Mouse (Mus musculus) gastrocnemius, postnatal 4 days (tissue): ENCODE measurements around the gene Pm20d2. TPM values are rescaled to one million over a fixed set of nuclear protein-coding genes. Genes with fewer than 3 reads are reported as not detected.

Experiments
- DNase-seq, 2 experiments: peaks; one replicate each; pipeline ENCODE4 v3.0.0; 2021 to 2022; ENCODE audit warnings: low spot score in 2 of 2, mixed read lengths in 2 of 2
- total RNA-seq, 2 experiments: library from RNA; stranded (reverse); gene quantifications; 2 replicates each; pipeline ENCODE4 v1.2.3; 2021

Pm20d2 gene
- total RNA-seq, 2 experiments from 2014 or later, result 28.8 to 35.2 TPM

DNA sequence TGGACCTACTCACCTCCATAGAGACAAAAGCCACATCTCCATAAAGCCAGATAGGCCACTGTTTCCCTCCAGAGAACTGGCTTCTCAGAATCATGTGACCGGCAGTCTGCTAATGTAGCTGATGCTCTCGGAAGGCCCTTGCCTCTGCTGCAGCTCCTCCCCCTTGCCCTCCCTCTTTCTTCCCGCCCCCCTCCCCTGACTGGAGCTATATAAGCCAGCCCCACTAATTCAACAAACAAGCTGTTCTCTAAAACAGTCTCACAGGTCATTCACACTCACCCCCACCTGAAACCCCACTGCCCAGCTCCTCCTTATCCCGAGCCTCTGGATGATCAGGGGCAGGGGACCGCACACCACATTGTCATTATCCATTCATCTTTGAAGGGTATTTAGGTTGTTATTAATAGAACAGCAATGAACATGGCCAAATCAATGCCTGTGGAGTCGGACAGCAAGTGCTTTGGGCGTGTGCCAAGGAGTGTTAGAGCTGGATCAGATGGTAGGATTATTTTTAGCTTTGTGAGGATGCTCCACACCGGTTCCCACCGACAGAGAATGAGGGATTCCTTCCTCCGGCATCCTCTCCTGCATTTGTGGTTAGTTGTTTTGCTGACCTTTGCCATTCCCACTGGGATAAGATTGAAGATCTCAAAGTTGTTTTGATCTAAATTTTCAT lies 64.0 kb downstream of the Pm20d2 start:
- DNase-seq, result no peak

DNA sequence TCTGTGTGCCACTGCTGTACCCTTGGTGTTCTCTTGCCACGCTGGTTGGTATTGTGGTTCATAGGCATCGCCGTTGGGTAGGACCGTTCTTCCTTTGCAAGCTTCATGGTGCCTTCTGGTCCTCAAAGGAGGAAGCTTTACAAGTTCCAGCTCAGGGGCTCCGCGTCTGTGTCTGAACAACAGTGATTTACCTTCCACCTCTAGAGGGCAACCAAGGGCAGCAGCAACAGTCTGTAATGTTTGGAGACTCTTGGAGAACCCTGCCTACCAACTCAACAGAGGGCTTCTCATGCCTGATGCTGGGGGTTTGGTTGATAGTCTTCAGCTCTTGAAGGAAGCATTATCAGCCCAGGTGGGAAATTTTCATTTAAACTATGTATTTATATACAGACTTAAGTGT lies 65.0 kb downstream of the Pm20d2 start:
- peak in 1 of 2 experiments; percentile 20 for DNase-seq

Other genes with a start within 250 kb of the Pm20d2 start
- 1 to 10 TPM; 4.3 to 5.8 TPM for gene Ankrd6, start 238.9 kb downstream of the Pm20d2 start, total RNA-seq
- gene Rragd, start 206.7 kb downstream of the Pm20d2 start, total RNA-seq, result 10 to 100 TPM; 84.8 to 85.5 TPM
- 10 to 100 TPM; 59.7 to 65.8 TPM for gene Ube2j1, start 158.3 kb downstream of the Pm20d2 start, total RNA-seq
- gene Gabrr2, start 126.7 kb downstream of the Pm20d2 start, total RNA-seq, result 1 to 10 TPM; 1.5 to 1.8 TPM
- gene Gabrr1, start 57.2 kb downstream of the Pm20d2 start, total RNA-seq, result under 1 TPM in 1 of 2 experiments, not detected in 1; 0.20 TPM
- gene Srsf12, start 19.3 kb upstream of the Pm20d2 start, total RNA-seq, result under 1 TPM in 1 of 2 experiments, not detected in 1; 0.08 TPM
- 100 to 1,000 TPM; 117 to 126 TPM for gene Pnrc1, start 100.4 kb upstream of the Pm20d2 start, total RNA-seq
- gene Rngtt, start 120.6 kb upstream of the Pm20d2 start, total RNA-seq, result 10 to 100 TPM; 14.8 to 15.1 TPM